Mouse (Mus musculus): ENCODE measurements around the gene Rnf11.

DNA sequence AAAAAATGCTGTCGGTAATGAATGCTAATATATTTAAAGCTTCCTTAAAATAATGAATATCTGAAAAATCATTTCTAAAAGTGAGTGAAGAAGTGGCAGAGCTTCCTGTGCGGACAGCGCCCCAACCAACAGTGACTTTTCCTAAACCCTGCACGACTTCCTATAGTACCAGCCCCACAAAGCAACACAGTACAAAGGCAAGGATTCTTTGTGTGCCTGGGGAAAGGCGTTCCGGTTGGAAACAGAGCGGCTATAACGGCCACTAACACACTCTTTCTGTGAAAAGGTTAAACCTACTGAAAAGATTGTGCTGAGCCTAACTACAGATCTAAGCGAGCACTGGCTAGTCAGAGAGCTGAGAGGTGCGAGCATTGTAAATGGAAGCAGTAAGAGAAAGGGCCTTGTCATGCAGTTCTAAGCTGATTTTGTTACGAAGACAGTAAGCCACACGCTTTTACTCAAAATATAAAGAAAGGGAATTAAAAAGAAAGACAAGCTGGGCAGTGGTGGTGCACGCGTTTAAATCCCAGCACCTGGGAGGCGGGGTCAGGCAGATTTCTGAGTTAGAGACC, 45.8 kb upstream of the Rnf11 start:
- TF ChIP-seq CTCF (IDR thresholded peaks at IDR 0.05; ENCODE audit: extremely low read depth, insufficient read length, insufficient replicate concordance, low read depth, low read length): no peak
- TF ChIP-seq POLR2A (IDR thresholded peaks at IDR 0.05; ENCODE audit: low read depth, low read length): no peak

Data from small intestine, adult 2 months (tissue).